ENCODE assay signal across 9 mouse cellular contexts in the genomic region with DNA sequence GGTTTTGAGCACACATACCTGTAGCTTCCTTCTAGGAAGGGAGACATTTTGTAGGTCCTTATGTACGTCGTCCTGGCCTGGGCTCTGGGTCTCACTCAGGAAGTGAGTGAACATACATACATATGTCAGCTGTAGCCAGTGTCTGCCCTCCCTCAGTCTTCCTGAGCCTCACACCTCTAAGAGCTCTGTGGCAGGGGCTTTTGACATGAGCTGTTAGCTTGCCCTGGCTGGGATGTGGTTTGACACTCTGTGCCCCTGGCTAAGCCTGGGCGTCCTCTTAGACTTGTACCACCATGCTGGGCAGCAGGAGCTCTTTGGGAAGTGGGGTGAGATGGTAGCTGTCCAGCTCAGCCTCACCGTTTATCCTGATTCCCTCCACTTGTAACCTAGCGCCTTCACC. TPM values are rescaled to one million over a fixed set of nuclear protein-coding genes. Genes with fewer than 3 reads are reported as not detected.
DNase-seq lines count a peak whose midpoint lies in the region; ATAC-seq lines count a peak whose summit lies in the region.
"Had no signal": no experiment of that assay in that cellular context is flagged by ENCODE, and none has a peak within 500 bp of the region (broad histone marks: within the 10 kb centered on the region; RNA-seq: fewer than 3 reads in every experiment).

No protein-coding gene starts in this region.

- no peaks in the 10 kb centered on the region; the same call in 1 of the 2 replicates for H3K36me3 ChIP-seq in kidney, embryonic 14.5 days (ENCODE audit: control insufficient read depth, insufficient read depth, low read length)
- peaks cover 5% of the 10 kb centered on the region; the same call in 1 of the 2 replicates for H3K36me3 ChIP-seq in embryonic facial prominence, embryonic 13.5 days
- H3K36me3 ChIP-seq in midbrain, embryonic 15.5 days (replicated peaks): no peaks in the 10 kb centered on the region

- ATAC-seq in kidney, embryonic 14.5 days (ENCODE audit: low FRiP score, low TSS enrichment): no peak
- ATAC-seq in embryonic facial prominence, embryonic 13.5 days (ENCODE audit: insufficient number of reproducible peaks, insufficient read depth, low FRiP score, low TSS enrichment, low read depth): no peak
- no peak for ATAC-seq in midbrain, embryonic 15.5 days (replicated peaks)

- no peak for DNase-seq in kidney, adult 9 months
- peak; percentile 43 for DNase-seq in induced T-regulatory cell, adult 2 months (ENCODE audit: low read depth)
- no peak for DNase-seq in right cerebral cortex, adult 2 months (ENCODE audit: low spot score in 2 of 2)
- DNase-seq in left cerebral cortex, postnatal 36 days (ENCODE audit: low spot score in 2 of 2): no peak
- no peak for DNase-seq in urinary bladder, postnatal 25 days (ENCODE audit: low spot score)

- H3K27ac ChIP-seq in kidney, embryonic 14.5 days (ENCODE audit: low read depth, low read length): no peak overlapping the region
- H3K27ac ChIP-seq in embryonic facial prominence, embryonic 13.5 days: no peak overlapping the region
- H3K27ac ChIP-seq in midbrain, embryonic 15.5 days: no peak overlapping the region

- H3K4me2 ChIP-seq in kidney, embryonic 14.5 days (replicated peaks; ENCODE audit: low read depth, low read length): peak overlapping the region; percentile 87
- H3K4me2 ChIP-seq in embryonic facial prominence, embryonic 13.5 days: peak overlapping the region; percentile 84
- peak overlapping the region; percentile 88; the same call in 1 of the 2 replicates for H3K4me2 ChIP-seq in midbrain, embryonic 15.5 days

- no peak overlapping the region for H3K4me3 ChIP-seq in kidney, embryonic 14.5 days (ENCODE audit: low read length)
- peak overlapping the region; percentile 98 for H3K4me3 ChIP-seq in embryonic facial prominence, embryonic 13.5 days
- H3K4me3 ChIP-seq in midbrain, embryonic 15.5 days: no peak overlapping the region

- H3K9ac ChIP-seq in kidney, embryonic 14.5 days (ENCODE audit: low read depth, low read length): peak overlapping the region; percentile 97; the same call in 1 of the 2 replicates
- peak overlapping the region; percentile 99 for H3K9ac ChIP-seq in embryonic facial prominence, embryonic 13.5 days
- 0 out of 2 replicates have a peak overlapping the region, but pooled peaks have one; percentile 8 for H3K9ac ChIP-seq in midbrain, embryonic 15.5 days

- intact Hi-C loops in left cerebral cortex, postnatal 36 days (cut with DNase I): no loop called here

- H3K4me1 ChIP-seq in kidney, embryonic 14.5 days (ENCODE audit: control insufficient read depth, insufficient read depth, low read length): peaks cover 26% of the 10 kb centered on the region
- H3K4me1 ChIP-seq in embryonic facial prominence, embryonic 13.5 days: peaks cover 34% of the 10 kb centered on the region
- peaks cover 33% of the 10 kb centered on the region for H3K4me1 ChIP-seq in midbrain, embryonic 15.5 days

- H3K27me3 ChIP-seq in kidney, embryonic 14.5 days (ENCODE audit: control insufficient read depth, insufficient read depth, low read length): no peaks in the 10 kb centered on the region
- H3K27me3 ChIP-seq in embryonic facial prominence, embryonic 13.5 days: no peaks in the 10 kb centered on the region
- no peaks in the 10 kb centered on the region for H3K27me3 ChIP-seq in midbrain, embryonic 15.5 days (replicated peaks)

- WGBS in kidney, embryonic 14.5 days: 69% methylated on average over 5 of the region's 5 CpGs
- WGBS in embryonic facial prominence, embryonic 13.5 days: 65% methylated on average over 5 of the region's 5 CpGs
- 76% methylated on average over 5 of the region's 5 CpGs for WGBS in midbrain, embryonic 15.5 days

- H3K9me3 ChIP-seq in kidney, embryonic 14.5 days (ENCODE audit: control insufficient read depth, low read length): no peaks in the 10 kb centered on the region
- H3K9me3 ChIP-seq in embryonic facial prominence, embryonic 13.5 days: no peaks in the 10 kb centered on the region
- no peaks in the 10 kb centered on the region for H3K9me3 ChIP-seq in midbrain, embryonic 15.5 days

RNA-seq across cellular contexts. Expression of a gene that starts 1.9 kb away (rescaled TPM):
- 25.3 and 34.4 TPM in 2 replicates for polyA plus RNA-seq in kidney, embryonic 14.5 days (2014; fragmentation: Nextera tagmentation; extraction: Ambion mirVana)
- polyA plus RNA-seq in embryonic facial prominence, embryonic 13.5 days (2015; fragmentation: Nextera tagmentation; extraction: Ambion mirVana): 21.4 and 22.1 TPM in 2 replicates
- 21.9 and 22.9 TPM in 2 replicates for polyA plus RNA-seq in midbrain, embryonic 15.5 days (2015; fragmentation: Nextera tagmentation; extraction: Ambion mirVana)
- 10 to 100 TPM; 30.5 to 45.1 TPM for total RNA-seq in left cerebral cortex, postnatal 36 days (2021)

RNA-seq across cellular contexts. Expression of a gene that starts 13.1 kb away (rescaled TPM):
- polyA plus RNA-seq in kidney, embryonic 14.5 days (2014; fragmentation: Nextera tagmentation; extraction: Ambion mirVana): 0.66 TPM in 1 of 2 replicates, not detected in the other
- 0.74 and 1.2 TPM in 2 replicates for polyA plus RNA-seq in embryonic facial prominence, embryonic 13.5 days (2015; fragmentation: Nextera tagmentation; extraction: Ambion mirVana)
- 0.38 and 0.66 TPM in 2 replicates for polyA plus RNA-seq in midbrain, embryonic 15.5 days (2015; fragmentation: Nextera tagmentation; extraction: Ambion mirVana)
- total RNA-seq in left cerebral cortex, postnatal 36 days (2021): 1 to 10 TPM; 1.1 to 1.3 TPM
- total RNA-seq: hematopoietic stem cell, adult 5-6 weeks had no signal

RNA-seq across cellular contexts. Expression of a gene that starts 18.4 kb away (rescaled TPM):
- 1.0 and 1.2 TPM in 2 replicates for polyA plus RNA-seq in kidney, embryonic 14.5 days (2014; fragmentation: Nextera tagmentation; extraction: Ambion mirVana)
- 4.6 and 4.9 TPM in 2 replicates for polyA plus RNA-seq in embryonic facial prominence, embryonic 13.5 days (2015; fragmentation: Nextera tagmentation; extraction: Ambion mirVana)
- 240 and 255 TPM in 2 replicates for polyA plus RNA-seq in midbrain, embryonic 15.5 days (2015; fragmentation: Nextera tagmentation; extraction: Ambion mirVana)
- total RNA-seq in left cerebral cortex, postnatal 36 days (2021): 100 to 1,000 TPM; 179 to 200 TPM

RNA-seq across cellular contexts. Expression of a gene that starts 21.2 kb away (rescaled TPM):
- polyA plus RNA-seq in kidney, embryonic 14.5 days (2014; fragmentation: Nextera tagmentation; extraction: Ambion mirVana): 86.1 and 95.5 TPM in 2 replicates
- polyA plus RNA-seq in embryonic facial prominence, embryonic 13.5 days (2015; fragmentation: Nextera tagmentation; extraction: Ambion mirVana): 50.2 and 50.4 TPM in 2 replicates
- polyA plus RNA-seq in midbrain, embryonic 15.5 days (2015; fragmentation: Nextera tagmentation; extraction: Ambion mirVana): 45.3 and 52.6 TPM in 2 replicates
- 10 to 100 TPM; 51.0 to 51.2 TPM for total RNA-seq in left cerebral cortex, postnatal 36 days (2021)

RNA-seq across cellular contexts. Expression of a gene that starts 24.6 kb away (rescaled TPM):
- polyA plus RNA-seq in kidney, embryonic 14.5 days (2014; fragmentation: Nextera tagmentation; extraction: Ambion mirVana): 48.1 and 54.4 TPM in 2 replicates
- polyA plus RNA-seq in embryonic facial prominence, embryonic 13.5 days (2015; fragmentation: Nextera tagmentation; extraction: Ambion mirVana): 43.8 and 49.0 TPM in 2 replicates
- polyA plus RNA-seq in midbrain, embryonic 15.5 days (2015; fragmentation: Nextera tagmentation; extraction: Ambion mirVana): 36.2 and 39.2 TPM in 2 replicates
- total RNA-seq in left cerebral cortex, postnatal 36 days (2021): 10 to 100 TPM; 18.2 TPM

Comparison
In these comparisons a context has a peak if more than half of its experiments do, and no peak if none do; other contexts are left out.
1. H3K9ac ChIP-seq: peak in every context shown above with its lines; median percentile 99 in embryonic facial prominence, embryonic 13.5 days; 97 in kidney, embryonic 14.5 days; 8 in midbrain, embryonic 15.5 days.
2. RNA of a gene that starts 18.4 kb away (polyA plus RNA-seq): 240 to 255 TPM in midbrain, embryonic 15.5 days; 4.6 to 4.9 TPM in embryonic facial prominence, embryonic 13.5 days and 1.0 to 1.2 TPM in kidney, embryonic 14.5 days; every median in the first group is over 10 times any median in the second.
3. Peak in every context shown above with its lines, with median percentiles within 50 percentile points of each other: H3K4me2 ChIP-seq.